In genomic region chr3:152266036-152266421, GRCm38 (mm10) we compare ENCODE assay signal across 8 mouse cellular contexts. TPM values are rescaled to one million over a fixed set of nuclear protein-coding genes. Genes with fewer than 3 reads are reported as not detected.
DNase-seq lines count a peak whose midpoint lies in the region; ATAC-seq and TF ChIP-seq lines count a peak whose summit lies in the region.

Gene Nexn (minus strand): TSS chr3:152266350.

- intact Hi-C loops in left cerebral cortex, adult 2 months (cut with DNase I): no loop called here
- intact Hi-C loops in left cerebral cortex, postnatal 25 days (cut with DNase I): no loop called here

- peaks cover 21% of the 10 kb centered on the region for H3K27me3 ChIP-seq in forebrain, embryonic 14.5 days (replicated peaks; ENCODE audit: control insufficient read depth, insufficient read depth, low read length)
- peaks cover 55% of the 10 kb centered on the region for H3K27me3 ChIP-seq in hindbrain, embryonic 13.5 days
- peaks cover 38% of the 10 kb centered on the region for H3K27me3 ChIP-seq in midbrain, embryonic 15.5 days (replicated peaks)

- H3K4me2 ChIP-seq in forebrain, embryonic 14.5 days (ENCODE audit: low read length): peak within 1 kb of the TSS; percentile 100
- H3K4me2 ChIP-seq in hindbrain, embryonic 13.5 days: peak within 1 kb of the TSS; percentile 99
- peak within 1 kb of the TSS; percentile 98 for H3K4me2 ChIP-seq in midbrain, embryonic 15.5 days

- H3K9me3 ChIP-seq in forebrain, embryonic 14.5 days (replicated peaks; ENCODE audit: control insufficient read depth, low read length): no peaks in the 10 kb centered on the region
- no peaks in the 10 kb centered on the region for H3K9me3 ChIP-seq in hindbrain, embryonic 13.5 days
- no peaks in the 10 kb centered on the region for H3K9me3 ChIP-seq in midbrain, embryonic 15.5 days

- peak within 1 kb of the TSS; percentile 68 for H3K9ac ChIP-seq in forebrain, embryonic 14.5 days (ENCODE audit: low read length)
- peak within 1 kb of the TSS; percentile 76 for H3K9ac ChIP-seq in hindbrain, embryonic 13.5 days
- H3K9ac ChIP-seq in midbrain, embryonic 15.5 days: peak within 1 kb of the TSS; percentile 41

- no peaks in the 10 kb centered on the region for H3K4me1 ChIP-seq in forebrain, embryonic 14.5 days (ENCODE audit: control insufficient read depth, insufficient read depth, low read length)
- H3K4me1 ChIP-seq in hindbrain, embryonic 13.5 days (replicated peaks): peaks cover 26% of the 10 kb centered on the region
- H3K4me1 ChIP-seq in midbrain, embryonic 15.5 days: peaks cover 21% of the 10 kb centered on the region

- ATAC-seq in forebrain, embryonic 14.5 days: peak; percentile 30
- 0 out of 2 replicates have a peak, but pooled peaks have one; percentile 7 for ATAC-seq in hindbrain, embryonic 13.5 days (ENCODE audit: low FRiP score)
- ATAC-seq in midbrain, embryonic 15.5 days (replicated peaks): peak; percentile 4; the same call in 1 of the 2 replicates

- 2% methylated on average over 13 of the region's 13 CpGs for WGBS in forebrain, embryonic 14.5 days
- WGBS in hindbrain, embryonic 13.5 days: 4% methylated on average over 13 of the region's 13 CpGs
- WGBS in midbrain, embryonic 15.5 days: 6% methylated on average over 13 of the region's 13 CpGs

- DNase-seq in left cerebral cortex, adult 2 months (ENCODE audit: extremely low spot score in 1 of 2, low spot score in 2 of 2): no peak
- DNase-seq in left cerebral cortex, postnatal 25 days (ENCODE audit: low spot score in 2 of 2): no peak
- peak; percentile 37 for DNase-seq in forebrain, embryonic 14.5 days (ENCODE audit: low spot score)
- DNase-seq in yolk sac, embryonic 10.5 days (ENCODE audit: low spot score): no peak
- DNase-seq in thymus, adult 18-20 months: no peak
- DNase-seq in urinary bladder, postnatal 10 days (ENCODE audit: low spot score): no peak

- no peaks in the 10 kb centered on the region for H3K36me3 ChIP-seq in forebrain, embryonic 14.5 days (ENCODE audit: control insufficient read depth, insufficient read depth, low read length)
- H3K36me3 ChIP-seq in hindbrain, embryonic 13.5 days: no peaks in the 10 kb centered on the region
- no peaks in the 10 kb centered on the region for H3K36me3 ChIP-seq in midbrain, embryonic 15.5 days (replicated peaks)

- H3K27ac ChIP-seq in left cerebral cortex, adult 2 months: no peak within 1 kb of the TSS
- no peak within 1 kb of the TSS for H3K27ac ChIP-seq in forebrain, embryonic 14.5 days (ENCODE audit: low read depth, low read length)
- no peak within 1 kb of the TSS for H3K27ac ChIP-seq in hindbrain, embryonic 13.5 days
- H3K27ac ChIP-seq in midbrain, embryonic 15.5 days: no peak within 1 kb of the TSS

- TF ChIP-seq CTCF in left cerebral cortex, adult 2 months (IDR thresholded peaks at IDR 0.05): no peak

- H3K4me3 ChIP-seq in left cerebral cortex, adult 2 months: peak within 1 kb of the TSS; percentile 58
- H3K4me3 ChIP-seq in forebrain, embryonic 14.5 days (ENCODE audit: low read depth, low read length): peak within 1 kb of the TSS; percentile 50
- H3K4me3 ChIP-seq in hindbrain, embryonic 13.5 days: peak within 1 kb of the TSS; percentile 55
- peak within 1 kb of the TSS; percentile 52 for H3K4me3 ChIP-seq in midbrain, embryonic 15.5 days

RNA-seq across cellular contexts. Expression of gene Nexn, which starts in this region (rescaled TPM):
- 1 to 10 TPM; 1.4 to 5.0 TPM for total RNA-seq in left cerebral cortex, adult 2 months (2021)
- 1 to 10 TPM; 1.4 to 7.5 TPM for total RNA-seq in left cerebral cortex, postnatal 25 days (2021)
- 1.8 TPM in 2 replicates for polyA plus RNA-seq in forebrain, embryonic 14.5 days (2014; fragmentation: Nextera tagmentation; extraction: Ambion mirVana)
- 3.1 and 3.8 TPM in 2 replicates for polyA plus RNA-seq in hindbrain, embryonic 13.5 days (2015; fragmentation: Nextera tagmentation; extraction: Ambion mirVana)
- polyA plus RNA-seq in midbrain, embryonic 15.5 days (2015; fragmentation: Nextera tagmentation; extraction: Ambion mirVana): 0.88 and 2.2 TPM in 2 replicates
